Mouse (Mus musculus) lung, adult 2 months (tissue): ENCODE measurements around the gene Nfatc2. TPM values are rescaled to one million over a fixed set of nuclear protein-coding genes. Genes with fewer than 3 reads are reported as not detected.

Experiments
- DNase-seq: peaks from one replicate; pipeline ENCODE4 v3.0.0; 2022
- H3K4me1 ChIP-seq: fragments of 200-500 bp; 2 replicates; pipeline ENCODE4 v1.6.1; 2011; ENCODE audit warnings: low read length; ENCODE audit not compliant: control insufficient read depth, insufficient read depth
- H3K4me3 ChIP-seq: fragments of 200-500 bp; replicated peaks from 2 replicates; pipeline ENCODE3; 2011; ENCODE audit warnings: low read depth, mild to moderate bottlenecking, control low read depth, low read length; ENCODE audit errors: extremely low read depth
- CTCF ChIP-seq: fragments of 200-500 bp; IDR thresholded peaks from 2 replicates; pipeline ENCODE4 v1.5.1; 2011; ENCODE audit warnings: mild to moderate bottlenecking, low read length, control low read depth; ENCODE audit not compliant: insufficient read depth
- POLR2A ChIP-seq: fragments of 200-500 bp; IDR thresholded peaks from 2 replicates; pipeline ENCODE4 v1.6.1; 2011; ENCODE audit warnings: low read depth, mild to moderate bottlenecking, control low read depth, low read length, borderline replicate concordance; ENCODE audit errors: extremely low read depth
- WGBS: fragments of 180-500 bp; shearing (Covaris S2); methylation state at CpG from one replicate; pipeline ENCODE4 v1.1.7; 2018; 5-methylcytosine and 5-hydroxymethylcytosine counted together
- polyA plus RNA-seq: library from polyadenylated mRNA; depleted of rRNA; stranded (reverse); fragments of >200 nt; gene quantifications from 2 replicates; pipeline ENCODE4 v1.2.3, GENCODE M21; 2012; rRNA removed

The Nfatc2 gene
- polyA plus RNA-seq, 1 experiment, result 3.2 TPM

GRCm38 (mm10) chr2:168434187-168434586 lies 167.3 kb downstream of the Nfatc2 start:
- TF ChIP-seq CTCF, result no peak
- no peak for TF ChIP-seq POLR2A
- no peak for DNase-seq
- WGBS, result 61% methylated on average over 5 of the region's 5 CpGs
- Histone ChIP-seq H3K4me3 (no peak overlapping the region), H3K4me1 (no peaks in the 10 kb centered on the region)

- H3K4me3 ChIP-seq, result no peak overlapping the region
- no peak for DNase-seq
- TF ChIP-seq CTCF (no peak), POLR2A (no peak)
- WGBS, result 65% methylated on average over 5 of the region's 5 CpGs
- no peaks in the 10 kb centered on the region for H3K4me1 ChIP-seq
These were observed 168.1 kb downstream of the Nfatc2 start for GRCm38 (mm10) chr2:168433392-168433791.

GRCm38 (mm10) chr2:168432394-168432793 lies 169.1 kb downstream of the Nfatc2 start:
- 90% methylated on average over 7 of the region's 7 CpGs for WGBS
- H3K4me1 ChIP-seq, result no peaks in the 10 kb centered on the region

GRCm38 (mm10) chr2:168429598-168429997 lies 171.9 kb downstream of the Nfatc2 start:
- no peak for DNase-seq
- Histone ChIP-seq H3K4me3 (no peak overlapping the region), H3K4me1 (no peaks in the 10 kb centered on the region)
- TF ChIP-seq CTCF (no peak), POLR2A (no peak)
- WGBS, result 76% methylated on average over 10 of the region's 10 CpGs

More at GRCm38 (mm10) chr2:168432394-168432793, 169.1 kb downstream of the Nfatc2 start:
- no peak overlapping the region for H3K4me3 ChIP-seq
- TF ChIP-seq POLR2A, result no peak
- DNase-seq, result no peak

GRCm38 (mm10) chr2:168428375-168428901 lies 173.0 kb downstream of the Nfatc2 start:
- WGBS, result 93% methylated on average over 5 of the region's 5 CpGs
- Histone ChIP-seq H3K4me1 (no peaks in the 10 kb centered on the region), H3K4me3 (no peak overlapping the region)
- TF ChIP-seq POLR2A, result no peak
- 0 out of 2 replicates have a peak, but pooled peaks have one; percentile 21 for TF ChIP-seq CTCF
- no peak for DNase-seq

Other genes starting within 250 kb of the Nfatc2 start
- gene Atp9a, start 140.8 kb upstream of the Nfatc2 start, polyA plus RNA-seq, result 72.9 and 74.9 TPM in 2 replicates
- not detected in 2 replicates for gene Sall4, start 166.3 kb upstream of the Nfatc2 start, polyA plus RNA-seq